Mouse (Mus musculus): Measurements from ENCODE around the gene Kmt2e. TPM values are rescaled to one million over a fixed set of nuclear protein-coding genes. Genes with fewer than 3 reads are reported as not detected.

Gene Kmt2e
- polyA plus RNA-seq, 1 experiment from 2014 or later: 27.5 TPM

DNA sequence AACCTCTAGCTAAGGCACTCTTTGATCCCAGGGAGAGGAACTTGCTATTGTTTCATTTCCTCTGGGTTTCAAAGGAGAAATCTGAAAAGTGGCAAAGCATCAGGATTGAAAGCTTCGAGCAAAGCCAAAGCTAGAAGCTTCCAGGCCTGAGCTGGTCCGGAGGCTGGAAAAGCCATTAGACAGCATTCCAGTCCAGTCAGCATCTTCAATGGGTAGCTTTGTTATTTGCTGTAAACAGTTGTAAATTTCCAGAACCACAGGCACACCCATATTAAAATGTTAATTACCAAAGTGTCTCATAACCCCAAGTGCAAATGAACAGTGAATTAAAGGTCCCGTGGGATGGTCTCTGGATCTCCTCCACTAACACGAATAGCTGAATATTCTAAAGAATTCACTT, 21.2 kb upstream of the Kmt2e start:
- Histone ChIP-seq H3K4me2 (ENCODE audit: low read depth, low read length) (no peak overlapping the region), H3K27me3 (ENCODE audit: insufficient read depth, low read length) (no peaks in the 10 kb centered on the region), H3K9ac (replicated peaks) (no peak overlapping the region), H3K4me1 (ENCODE audit: insufficient read depth) (peaks cover 35% of the 10 kb centered on the region), H3K4me3 (ENCODE audit: low read depth, low read length) (no peak overlapping the region), H3K36me3 (replicated peaks; ENCODE audit: insufficient read depth, low read length) (no peaks in the 10 kb centered on the region), H3K9me3 (ENCODE audit: low read length) (no peaks in the 10 kb centered on the region), H3K27ac (ENCODE audit: low read depth) (no peak overlapping the region)
- no peak for TF ChIP-seq CTCF (IDR thresholded peaks at IDR 0.05; ENCODE audit: low read depth)
- no peak for TF ChIP-seq EP300 (IDR thresholded peaks at IDR 0.05; ENCODE audit: low read depth)
- WGBS (ENCODE audit: insufficient replicate concordance): 79% methylated on average over 4 of the region's 4 CpGs
- ATAC-seq: no peak
- DNase-seq: no peak

GRCm38 (mm10) chr5:23413575-23414470, 20.4 kb upstream of the Kmt2e start:
- 0 out of 2 replicates have a peak overlapping the region, but pooled peaks have one; percentile 11 for H3K27ac ChIP-seq (ENCODE audit: low read depth)
- TF ChIP-seq EP300 (IDR thresholded peaks at IDR 0.05; ENCODE audit: low read depth) (no peak), CTCF (IDR thresholded peaks at IDR 0.05; ENCODE audit: low read depth) (no peak)
- no peaks in the 10 kb centered on the region for H3K36me3 ChIP-seq (replicated peaks; ENCODE audit: insufficient read depth, low read length)
- WGBS (ENCODE audit: insufficient replicate concordance): 67% methylated on average over 12 of the region's 12 CpGs
- H3K27me3 ChIP-seq (ENCODE audit: insufficient read depth, low read length): no peaks in the 10 kb centered on the region
- DNase-seq (no peak), ATAC-seq (no peak)
- no peak overlapping the region for H3K9ac ChIP-seq (replicated peaks)
- no peaks in the 10 kb centered on the region for H3K9me3 ChIP-seq (ENCODE audit: low read length)
- no peak overlapping the region for H3K4me3 ChIP-seq (ENCODE audit: low read depth, low read length)
- H3K4me1 ChIP-seq (ENCODE audit: insufficient read depth): peaks cover 33% of the 10 kb centered on the region
- H3K4me2 ChIP-seq (ENCODE audit: low read depth, low read length): no peak overlapping the region

DNA sequence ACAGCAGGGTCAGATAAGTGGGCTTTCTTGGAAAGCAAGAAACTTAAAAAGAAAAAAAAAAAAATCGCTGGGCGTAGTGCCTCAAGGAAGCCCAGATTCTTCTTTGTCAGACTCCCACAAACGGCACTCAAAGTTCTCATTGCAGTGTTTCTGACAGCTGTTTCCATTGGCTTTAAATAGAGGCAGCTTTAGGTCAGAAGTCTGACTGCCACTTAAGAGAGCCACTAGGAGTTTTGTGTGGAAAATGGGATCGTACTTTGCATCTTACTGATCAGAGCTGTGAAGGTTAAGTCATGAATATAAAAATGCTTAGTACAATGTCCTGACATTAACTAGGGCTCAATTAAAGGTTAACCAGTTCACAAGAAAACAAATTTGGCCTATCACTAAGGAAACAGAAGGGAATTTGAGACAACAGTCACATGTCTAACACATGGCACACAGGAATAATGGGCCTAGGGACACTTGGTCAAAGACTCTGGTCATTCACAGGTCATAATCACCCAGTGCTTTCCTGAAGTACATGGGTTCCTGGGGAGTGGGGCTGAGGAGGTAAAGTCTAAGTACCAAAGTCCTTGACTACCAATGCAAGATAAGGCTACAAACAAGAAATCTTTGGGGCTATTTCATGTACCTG, 19.6 kb upstream of the Kmt2e start:
- no peak overlapping the region for H3K9ac ChIP-seq (replicated peaks)
- no peak for ATAC-seq
- H3K4me2 ChIP-seq (ENCODE audit: low read depth, low read length): no peak overlapping the region
- whole genome bisulfite sequencing (ENCODE audit: insufficient replicate concordance): 66% methylated on average over 4 of the region's 4 CpGs
- H3K27me3 ChIP-seq (ENCODE audit: insufficient read depth, low read length): no peaks in the 10 kb centered on the region
- no peaks in the 10 kb centered on the region for H3K9me3 ChIP-seq (ENCODE audit: low read length)
- TF ChIP-seq EP300 (IDR thresholded peaks at IDR 0.05; ENCODE audit: low read depth): no peak
- TF ChIP-seq CTCF (IDR thresholded peaks at IDR 0.05; ENCODE audit: low read depth): no peak
- H3K36me3 ChIP-seq (replicated peaks; ENCODE audit: insufficient read depth, low read length): no peaks in the 10 kb centered on the region
- no peak for DNase-seq
- no peak overlapping the region for H3K4me3 ChIP-seq (ENCODE audit: low read depth, low read length)
- H3K4me1 ChIP-seq (ENCODE audit: insufficient read depth): peaks cover 40% of the 10 kb centered on the region
- H3K27ac ChIP-seq (ENCODE audit: low read depth): no peak overlapping the region

DNA sequence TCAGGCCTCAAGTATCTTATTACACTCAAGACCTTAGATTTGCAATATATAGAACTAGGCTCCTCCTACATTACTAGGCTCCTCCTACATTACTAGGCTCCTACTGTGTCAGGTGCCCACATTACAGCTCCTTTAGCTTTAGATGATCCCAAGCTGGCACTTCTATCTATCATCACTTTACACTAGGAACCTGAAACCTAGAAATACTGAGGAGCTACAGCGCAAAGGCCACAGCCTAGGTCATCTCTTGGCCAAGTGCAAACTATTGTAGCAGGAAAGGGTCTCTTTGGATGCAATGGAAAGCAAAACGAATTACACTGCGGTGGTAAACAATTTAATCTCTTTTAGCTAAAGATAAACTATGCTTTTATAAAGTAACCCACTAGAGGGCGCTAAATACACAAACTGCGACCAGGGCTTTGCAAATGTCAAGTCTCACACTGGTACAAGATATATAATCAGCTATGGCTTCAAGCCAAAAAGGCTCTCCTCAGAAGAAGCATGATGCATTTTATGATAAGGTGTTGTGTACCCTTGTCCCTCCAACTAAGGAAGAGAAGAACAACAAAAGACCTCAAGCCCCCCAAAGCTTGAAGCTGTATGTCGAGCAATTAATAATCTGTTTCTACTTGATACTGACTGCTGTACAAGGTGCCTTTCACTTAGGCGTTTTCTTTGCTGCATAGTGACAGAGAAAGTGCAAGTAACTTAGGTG, 18.5 kb upstream of the Kmt2e start:
- Histone ChIP-seq H3K9ac (replicated peaks) (no peak overlapping the region), H3K4me2 (ENCODE audit: low read depth, low read length) (peak overlapping the region; percentile 23), H3K27me3 (ENCODE audit: insufficient read depth, low read length) (no peaks in the 10 kb centered on the region), H3K4me1 (ENCODE audit: insufficient read depth) (peaks cover 35% of the 10 kb centered on the region), H3K27ac (ENCODE audit: low read depth) (peak overlapping the region; percentile 36; the same call in 1 of the 2 replicates), H3K9me3 (ENCODE audit: low read length) (no peaks in the 10 kb centered on the region), H3K4me3 (ENCODE audit: low read depth, low read length) (no peak overlapping the region), H3K36me3 (replicated peaks; ENCODE audit: insufficient read depth, low read length) (no peaks in the 10 kb centered on the region)
- ATAC-seq (peak; percentile 49), DNase-seq (no peak)
- WGBS (ENCODE audit: insufficient replicate concordance): 29% methylated on average over 7 of the region's 7 CpGs
- TF ChIP-seq CTCF (IDR thresholded peaks at IDR 0.05; ENCODE audit: low read depth) (peak; percentile 85), EP300 (IDR thresholded peaks at IDR 0.05; ENCODE audit: low read depth) (no peak)

GRCm38 (mm10) chr5:23416286-23416643, 18.0 kb upstream of the Kmt2e start:
- DNase-seq (no peak), ATAC-seq (no peak)
- H3K4me2 ChIP-seq (ENCODE audit: low read depth, low read length): peak overlapping the region; percentile 23
- TF ChIP-seq CTCF (IDR thresholded peaks at IDR 0.05; ENCODE audit: low read depth): no peak
- no peak for TF ChIP-seq EP300 (IDR thresholded peaks at IDR 0.05; ENCODE audit: low read depth)
- 0 out of 2 replicates have a peak, but pooled peaks cover under 1% of the 10 kb centered on the region for H3K36me3 ChIP-seq (replicated peaks; ENCODE audit: insufficient read depth, low read length)
- H3K27ac ChIP-seq (ENCODE audit: low read depth): peak overlapping the region; percentile 36; the same call in 1 of the 2 replicates
- no peaks in the 10 kb centered on the region for H3K9me3 ChIP-seq (ENCODE audit: low read length)
- H3K4me1 ChIP-seq (ENCODE audit: insufficient read depth): peaks cover 31% of the 10 kb centered on the region
- no peak overlapping the region for H3K4me3 ChIP-seq (ENCODE audit: low read depth, low read length)
- H3K27me3 ChIP-seq (ENCODE audit: insufficient read depth, low read length): no peaks in the 10 kb centered on the region
- WGBS (ENCODE audit: insufficient replicate concordance): 54% methylated on average over 6 of the region's 6 CpGs
- H3K9ac ChIP-seq (replicated peaks): no peak overlapping the region

DNA sequence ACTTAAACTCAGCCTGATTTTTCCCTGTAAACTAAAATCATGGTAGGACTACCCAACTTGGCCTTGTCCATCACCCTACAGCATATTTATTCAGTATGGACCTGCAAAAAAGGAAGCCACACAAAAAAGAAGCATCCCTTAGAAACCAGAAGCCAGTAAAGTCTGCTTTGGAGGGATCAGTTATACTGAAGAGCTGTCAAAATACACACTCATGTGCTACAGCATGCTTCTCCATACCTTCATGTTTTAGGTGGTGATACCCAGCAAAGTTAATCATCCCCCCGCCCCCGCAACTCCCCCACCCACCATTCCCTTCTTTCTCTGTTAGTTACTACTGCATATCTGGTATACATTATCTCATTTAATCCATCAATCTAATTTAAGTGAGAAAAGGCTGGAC, 16.5 kb upstream of the Kmt2e start:
- H3K9ac ChIP-seq (replicated peaks): peak overlapping the region; percentile 75
- no peak for DNase-seq
- peak overlapping the region; percentile 66 for H3K4me3 ChIP-seq (ENCODE audit: low read depth, low read length)
- 47% methylated on average over 2 of the region's 2 CpGs for WGBS (ENCODE audit: insufficient replicate concordance)
- TF ChIP-seq CTCF (IDR thresholded peaks at IDR 0.05; ENCODE audit: low read depth) (no peak), EP300 (IDR thresholded peaks at IDR 0.05; ENCODE audit: low read depth) (no peak)
- peaks cover 6% of the 10 kb centered on the region; the same call in 1 of the 2 replicates for H3K36me3 ChIP-seq (replicated peaks; ENCODE audit: insufficient read depth, low read length)
- H3K4me1 ChIP-seq (ENCODE audit: insufficient read depth): peaks cover 30% of the 10 kb centered on the region
- no peaks in the 10 kb centered on the region for H3K27me3 ChIP-seq (ENCODE audit: insufficient read depth, low read length)
- ATAC-seq: no peak
- peak overlapping the region; percentile 93 for H3K27ac ChIP-seq (ENCODE audit: low read depth)
- H3K4me2 ChIP-seq (ENCODE audit: low read depth, low read length): peak overlapping the region; percentile 82
- H3K9me3 ChIP-seq (ENCODE audit: low read length): no peaks in the 10 kb centered on the region
